Mouse (Mus musculus) 3134 (cell line): Measurements from ENCODE around the gene Creld2.

ENCODE experiments used
- DNase-seq: peaks from one replicate; pipeline ENCODE4 v3.0.0-alpha.2; 2011; ENCODE audit warnings: low spot score; ENCODE audit not compliant: insufficient read length; ENCODE audit errors: extremely low read depth

Gene Creld2

DNA sequence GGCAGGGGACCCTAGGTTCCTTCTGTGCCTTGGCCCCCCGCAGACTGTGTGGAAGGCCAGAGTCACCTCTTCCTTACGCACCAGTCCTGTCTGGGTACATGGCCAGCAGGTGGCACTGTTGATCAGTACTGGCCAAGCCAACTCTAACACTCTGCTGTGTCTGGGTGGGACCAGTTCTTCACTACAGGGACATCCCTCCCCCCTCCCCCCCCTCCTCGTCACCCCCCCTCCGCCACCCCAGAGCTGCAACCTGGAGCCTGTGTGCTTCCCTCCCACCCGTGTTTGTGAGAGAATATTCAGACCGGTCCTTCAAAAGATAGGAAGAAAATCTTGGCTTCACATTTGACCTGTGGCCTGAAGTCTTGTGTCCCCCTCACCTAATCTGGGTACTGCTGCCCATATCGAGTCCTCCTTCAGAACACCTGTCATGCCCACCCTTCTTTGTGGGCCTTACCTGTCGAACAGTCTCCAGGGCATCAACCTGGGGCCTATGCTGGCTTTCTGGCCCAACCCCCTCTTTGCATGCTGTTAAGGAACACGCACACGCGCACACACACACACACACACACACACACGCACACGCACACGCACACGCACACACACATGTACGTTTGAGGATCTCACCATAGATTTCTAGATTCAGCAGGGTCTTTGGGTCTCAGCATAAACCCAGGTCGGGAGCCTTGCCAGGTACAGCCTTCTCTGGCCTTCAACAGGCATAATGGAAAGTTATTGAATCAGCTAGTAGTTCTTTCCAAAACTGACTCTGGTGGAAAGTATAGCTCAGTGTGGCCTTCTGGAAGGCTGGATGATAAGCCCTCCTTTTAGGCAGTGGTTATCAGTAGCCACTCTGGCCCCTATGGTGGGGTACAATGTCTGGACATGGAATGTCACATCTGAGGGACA, 9.6 kb downstream of the Creld2 start:
- peak; percentile 78 for DNase-seq

DNA sequence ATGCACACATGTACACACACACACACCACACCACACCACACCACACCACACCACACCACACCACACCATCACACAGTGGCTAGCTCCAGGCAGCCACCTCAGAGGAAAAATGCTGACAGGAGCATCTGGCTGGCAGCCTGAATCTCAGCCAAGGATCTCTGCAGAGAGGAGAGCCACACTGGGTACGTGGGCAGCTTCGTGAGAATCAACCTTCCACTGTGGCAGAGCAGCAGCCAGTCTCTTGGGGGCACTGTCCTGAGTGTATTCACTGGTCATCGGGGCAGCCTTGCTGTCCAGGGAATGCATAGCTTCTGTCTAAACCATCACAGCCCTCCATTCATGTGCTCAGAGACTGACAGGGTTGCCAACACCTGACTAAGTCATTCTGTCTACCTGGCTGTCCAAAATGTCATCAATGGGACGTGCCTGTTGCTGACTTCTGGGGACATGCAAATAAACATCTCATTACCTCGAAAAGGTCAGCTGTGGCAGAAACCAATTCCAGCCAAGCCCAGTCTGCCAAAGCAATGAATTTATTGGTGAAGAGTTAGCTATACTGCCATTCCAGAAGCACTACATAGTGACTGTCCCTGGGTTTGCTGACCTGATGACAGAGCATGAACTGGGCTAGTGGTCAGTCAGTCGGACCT, 10.5 kb downstream of the Creld2 start:
- no peak for DNase-seq

DNA sequence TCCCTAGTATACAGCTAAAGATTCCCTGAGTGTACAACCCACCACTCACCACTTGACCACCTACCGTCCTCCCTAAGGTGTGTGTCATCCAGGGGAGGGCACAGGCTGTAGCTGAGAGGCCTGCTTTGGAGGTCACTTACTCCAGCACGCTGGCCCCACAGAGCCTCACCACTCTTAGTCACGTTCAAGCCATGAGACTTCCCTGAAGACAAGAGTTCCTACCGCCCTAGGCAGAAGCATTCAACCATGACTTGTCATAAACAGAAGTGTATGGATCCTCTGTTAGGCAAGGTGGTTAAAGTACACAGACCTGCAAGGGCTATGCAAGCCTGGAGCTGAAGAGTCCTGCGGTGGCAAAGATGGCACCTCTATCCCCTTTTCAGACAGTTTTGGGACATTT, 11.2 kb downstream of the Creld2 start:
- no peak for DNase-seq

DNA sequence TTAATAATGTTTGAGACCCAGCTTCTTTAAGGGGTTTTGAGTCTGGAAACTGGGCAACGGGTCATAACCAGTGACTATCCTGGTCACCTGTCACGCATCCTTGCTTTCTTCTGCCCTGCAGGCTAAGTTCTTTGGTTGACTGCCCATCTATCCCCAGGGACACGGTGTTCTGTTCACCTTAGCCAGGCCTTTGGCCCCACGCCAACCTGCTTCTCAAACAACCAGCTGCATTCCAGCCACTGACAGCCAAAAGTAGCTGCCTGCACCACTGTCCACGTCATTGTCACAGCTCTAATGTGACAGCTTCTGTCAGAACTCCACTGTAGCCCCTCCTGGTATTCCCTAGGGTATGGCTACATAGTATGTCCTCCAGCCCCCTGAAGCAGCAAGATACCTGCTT, 12.0 kb downstream of the Creld2 start:
- DNase-seq = no peak

DNA sequence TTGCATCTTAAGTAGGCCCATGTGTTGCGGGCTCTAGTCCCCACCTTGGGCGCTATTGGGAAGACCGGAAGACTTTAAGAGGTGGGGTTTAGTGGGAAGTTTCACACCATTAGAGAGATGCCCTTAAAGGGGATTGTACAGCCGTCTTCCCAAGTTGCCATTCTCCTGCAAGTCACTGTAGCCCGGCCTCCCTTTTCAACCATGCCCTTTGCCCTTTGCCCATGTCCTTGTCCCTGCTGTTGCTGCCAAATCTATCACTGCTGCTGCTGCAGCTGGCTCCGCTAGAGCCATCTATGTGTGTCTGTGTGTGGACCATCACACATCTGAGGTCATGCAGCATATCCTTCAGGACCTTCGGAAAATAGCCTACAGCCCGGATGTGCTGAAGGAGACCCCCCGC, 13.1 kb downstream of the Creld2 start:
- no peak for DNase-seq

DNA sequence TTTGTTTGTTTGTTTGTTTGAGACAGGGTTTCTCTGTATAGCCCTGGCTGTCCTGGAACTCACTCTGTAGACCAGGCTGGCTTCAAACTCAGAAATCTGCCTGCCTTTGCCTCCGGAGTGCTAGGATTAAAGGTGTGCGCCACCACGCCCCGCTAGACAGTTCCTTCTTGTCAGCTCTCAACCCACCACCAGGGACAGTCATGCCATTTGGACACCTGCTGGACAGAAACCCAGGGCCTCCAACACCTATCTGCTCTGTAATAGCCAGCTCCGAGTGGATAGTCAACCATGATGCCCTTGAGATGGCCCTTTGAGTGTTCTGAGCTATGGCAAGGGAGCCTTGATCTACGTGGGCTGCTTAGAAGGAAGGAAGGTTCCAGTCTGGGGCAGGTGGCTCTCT, 16.6 kb downstream of the Creld2 start:
- no peak for DNase-seq

DNA sequence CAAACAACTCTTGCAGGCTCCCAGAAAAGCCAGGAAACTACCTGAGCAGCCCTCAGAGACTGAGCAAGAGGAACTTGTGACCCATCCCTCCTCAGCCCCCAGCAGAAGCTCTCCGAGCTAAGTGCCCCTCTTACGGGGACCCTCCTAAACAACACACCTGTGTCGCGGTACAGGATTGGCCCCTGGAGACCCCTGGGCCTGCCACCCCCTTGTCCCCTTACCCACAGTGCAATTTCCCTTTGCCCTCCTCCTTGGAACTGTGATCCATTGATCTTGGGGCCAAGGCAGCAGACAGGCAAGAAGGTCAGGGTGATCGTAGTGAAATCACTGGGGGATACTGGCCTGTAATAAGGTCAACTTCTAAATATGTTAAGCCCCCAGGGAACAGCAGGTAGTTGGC, 17.1 kb downstream of the Creld2 start:
- DNase-seq = no peak

DNA sequence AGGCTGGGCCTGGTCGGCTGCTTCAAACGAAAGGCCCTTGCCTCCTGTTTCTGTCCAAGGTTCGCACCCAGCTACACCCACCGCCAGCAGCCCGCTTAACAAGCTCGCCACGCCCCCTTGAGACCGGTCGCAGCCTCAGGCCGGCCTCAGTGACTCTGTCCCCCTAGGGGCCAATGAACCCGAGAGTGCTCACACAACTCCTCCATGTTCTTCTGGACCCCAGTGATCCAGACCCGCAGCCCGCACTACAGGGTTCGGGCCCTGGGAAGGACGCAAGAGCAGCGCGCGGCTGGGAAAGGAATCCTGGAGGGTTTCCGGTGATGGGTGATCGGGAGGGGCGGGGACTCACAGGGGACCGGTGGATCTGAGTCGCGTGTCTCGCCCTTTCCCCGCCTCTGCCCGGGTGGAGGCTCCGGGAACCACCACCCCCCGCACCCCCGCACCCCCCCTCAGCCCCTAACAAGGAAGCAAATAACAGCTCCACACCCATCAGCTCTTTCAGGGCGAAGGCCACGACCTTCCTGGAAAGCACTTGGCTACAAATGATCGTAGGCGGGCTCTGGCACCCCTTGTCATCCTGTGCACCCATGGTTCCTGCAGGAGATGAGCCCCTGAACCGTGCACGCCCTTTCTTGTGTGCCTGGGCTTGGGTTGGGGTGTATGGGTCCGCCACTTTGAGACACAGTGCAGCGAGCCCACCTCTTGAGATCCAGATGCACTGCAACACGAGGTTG, 17.9 kb downstream of the Creld2 start:
- peak; percentile 88 for DNase-seq

DNA sequence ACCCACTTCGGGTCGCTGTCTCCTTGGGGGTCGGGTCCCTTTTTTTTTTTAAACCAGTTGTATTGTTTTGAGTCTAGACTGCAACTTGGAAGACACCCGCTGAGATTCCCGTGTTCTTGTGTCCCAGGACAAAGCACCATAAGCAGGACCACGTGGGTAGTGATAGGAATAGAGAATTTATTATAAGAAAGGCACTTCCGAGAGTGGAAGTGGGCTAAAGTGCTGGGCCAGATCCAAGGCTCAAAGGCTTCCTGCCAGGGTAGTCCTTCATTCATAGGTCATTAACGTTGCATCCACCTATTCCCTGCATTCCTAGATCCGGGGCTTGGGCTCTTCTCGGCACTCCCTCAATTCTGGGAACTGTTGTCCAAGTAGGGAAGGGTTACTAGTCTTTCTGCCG, 18.5 kb downstream of the Creld2 start:
- DNase-seq = no peak

DNA sequence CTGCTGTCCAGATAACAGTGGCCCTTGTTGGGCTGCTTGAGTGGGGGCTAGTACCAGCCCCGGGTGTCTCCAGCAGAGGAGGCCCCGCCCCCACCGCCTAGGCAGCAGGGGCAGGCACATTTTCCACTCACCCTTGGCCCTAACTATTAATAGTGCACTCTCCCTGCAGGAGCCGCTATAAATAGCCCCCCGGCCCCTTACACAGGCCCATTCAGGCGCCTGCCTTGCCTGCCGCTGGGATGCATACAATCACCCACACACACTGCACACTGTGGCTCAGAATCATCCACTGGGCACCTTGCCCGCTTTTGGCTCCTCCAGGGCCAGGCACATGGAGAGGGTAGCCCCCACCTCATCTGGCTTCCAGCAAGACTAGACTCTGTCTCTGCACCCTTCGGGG, 19.8 kb downstream of the Creld2 start:
- DNase-seq = no peak

DNA sequence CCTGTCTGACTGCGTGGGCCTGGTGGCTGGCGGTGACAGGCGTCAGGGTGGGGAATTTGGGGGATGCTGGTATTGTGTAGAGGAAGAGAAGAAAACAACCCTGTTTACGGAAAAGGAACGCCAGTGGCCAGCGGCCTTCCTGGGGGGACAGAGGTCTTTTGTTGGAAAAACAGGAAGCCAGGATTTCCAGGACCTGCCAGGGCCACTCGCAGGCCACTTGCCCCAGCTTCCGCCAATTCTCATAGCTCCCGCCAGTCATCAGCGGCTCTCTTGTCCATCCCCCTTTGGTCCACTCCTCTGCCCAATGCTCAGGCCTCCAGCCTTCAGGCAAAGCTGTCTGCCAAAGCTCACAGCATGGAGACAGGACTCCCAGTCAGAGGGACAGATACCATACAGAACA, 20.7 kb downstream of the Creld2 start:
- no peak for DNase-seq

DNA sequence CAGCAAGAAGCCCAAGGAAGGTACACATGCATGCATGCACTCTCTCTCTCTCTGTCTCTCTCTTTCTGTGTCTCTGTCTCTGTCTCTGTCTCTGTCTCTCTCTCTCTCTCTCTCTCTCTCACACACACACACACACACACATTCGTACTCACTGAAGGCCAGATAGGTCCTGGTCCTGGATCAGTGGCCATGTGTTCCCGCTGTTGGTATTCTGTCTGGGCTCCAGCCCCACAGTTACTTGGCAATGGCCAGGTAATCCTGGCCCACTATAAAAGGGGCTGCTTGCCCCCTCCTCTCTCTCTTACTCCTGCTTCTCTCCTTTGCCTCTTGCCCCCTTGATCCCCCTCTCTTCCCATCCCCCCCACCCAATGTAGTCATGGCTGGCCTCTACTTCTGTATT, 21.7 kb downstream of the Creld2 start:
- DNase-seq = no peak

DNA sequence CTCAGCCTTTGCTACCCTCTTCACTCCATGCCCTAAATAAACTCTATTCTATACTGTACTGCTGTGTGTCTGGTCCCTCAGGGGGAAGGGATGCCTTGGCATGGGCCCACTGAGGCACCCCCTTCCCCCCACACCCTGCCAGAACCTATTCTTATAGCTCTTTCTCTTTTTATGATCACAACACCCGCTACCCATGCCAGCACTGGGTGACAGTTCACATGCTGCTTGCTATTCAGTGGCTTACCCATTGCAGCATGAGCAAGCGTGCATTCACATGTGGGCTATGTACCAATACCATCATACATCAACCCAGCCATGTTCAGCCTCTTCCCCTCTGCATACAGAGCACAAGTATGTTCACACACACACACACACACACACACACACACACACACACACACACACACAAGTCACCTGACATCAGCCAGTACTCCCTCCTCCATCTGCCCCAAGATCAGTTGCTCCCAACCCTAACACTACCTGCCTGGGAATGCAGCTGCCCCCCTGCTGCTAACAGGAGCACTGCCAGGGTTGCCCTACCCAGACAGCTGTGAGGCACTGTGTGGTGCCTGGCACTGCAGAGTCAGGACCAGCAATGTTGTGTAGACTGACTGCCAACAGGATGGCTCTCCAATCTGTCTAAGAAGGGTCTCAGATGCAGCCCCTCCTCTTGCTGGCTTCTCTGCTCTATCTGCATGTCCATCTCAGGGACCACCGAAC, 22.3 kb downstream of the Creld2 start:
- no peak for DNase-seq

DNA sequence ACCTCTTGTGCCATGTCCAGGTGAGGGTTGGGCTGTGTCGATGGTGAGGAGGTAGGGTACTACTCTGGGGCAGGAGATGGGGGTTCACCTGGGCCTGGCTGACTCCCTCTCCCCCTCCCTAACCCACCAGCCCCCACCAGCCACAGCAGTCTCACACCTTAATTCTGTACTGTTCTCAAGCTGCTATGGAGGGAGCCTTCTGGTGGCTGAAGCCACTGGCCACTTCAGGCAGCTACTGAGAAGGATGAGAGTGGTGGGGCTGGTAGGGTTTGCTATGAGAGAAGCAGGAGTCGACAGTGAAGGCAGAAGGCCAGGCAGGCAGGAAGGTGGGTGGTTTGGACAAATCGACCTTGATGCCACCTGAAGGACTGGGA, 22.8 kb downstream of the Creld2 start:
- DNase-seq = no peak

DNA sequence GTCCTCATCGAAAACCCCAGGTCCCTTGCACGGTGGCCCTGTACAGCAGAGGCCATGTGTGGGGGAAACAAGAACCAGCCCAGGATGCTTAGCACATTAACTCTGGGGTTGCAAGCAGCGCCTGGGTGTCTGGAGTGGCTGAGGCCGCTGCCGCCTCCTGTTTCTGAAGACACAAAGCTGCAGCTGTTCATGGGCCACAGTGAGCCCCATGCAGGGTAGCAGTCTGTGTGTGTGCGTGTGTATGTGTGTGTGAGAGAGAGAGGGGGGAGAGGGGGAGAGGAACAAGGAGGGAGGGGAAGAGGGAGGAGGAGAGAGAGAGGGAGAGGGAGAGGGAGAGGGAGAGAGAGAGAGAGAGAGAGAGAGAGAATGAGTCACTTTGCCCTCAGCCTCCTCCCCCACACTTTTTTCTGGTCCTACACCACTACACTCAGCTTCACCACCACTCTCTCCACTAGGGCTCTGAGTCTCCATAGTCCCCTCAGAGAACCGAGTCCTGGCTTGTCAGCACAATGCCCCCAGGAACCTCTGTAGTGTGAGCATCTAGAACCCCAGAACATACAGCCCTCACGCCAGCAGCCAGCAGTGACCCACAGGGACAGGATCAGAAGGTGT, 24.1 kb downstream of the Creld2 start:
- DNase-seq = peak; percentile 73

DNA sequence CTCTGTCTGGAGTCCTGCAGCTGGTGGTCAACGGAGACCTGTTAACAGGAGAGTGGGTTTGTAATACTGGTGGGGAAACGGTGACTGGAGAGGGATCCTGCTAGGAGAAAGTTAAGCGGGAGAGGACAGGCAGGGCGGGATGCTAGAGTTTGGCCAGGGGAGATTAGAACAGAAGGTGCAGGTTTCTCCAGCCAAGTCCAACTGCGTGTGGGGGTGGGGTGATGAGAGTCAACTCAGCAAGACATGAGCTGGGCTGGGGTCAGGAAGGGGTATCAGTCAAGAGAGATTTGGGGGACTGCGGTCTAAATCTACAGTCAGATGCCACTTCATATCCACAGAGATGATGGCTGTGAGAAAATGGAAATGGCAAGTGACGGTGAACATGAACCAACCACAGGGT, 25.5 kb downstream of the Creld2 start:
- DNase-seq = no peak

DNA sequence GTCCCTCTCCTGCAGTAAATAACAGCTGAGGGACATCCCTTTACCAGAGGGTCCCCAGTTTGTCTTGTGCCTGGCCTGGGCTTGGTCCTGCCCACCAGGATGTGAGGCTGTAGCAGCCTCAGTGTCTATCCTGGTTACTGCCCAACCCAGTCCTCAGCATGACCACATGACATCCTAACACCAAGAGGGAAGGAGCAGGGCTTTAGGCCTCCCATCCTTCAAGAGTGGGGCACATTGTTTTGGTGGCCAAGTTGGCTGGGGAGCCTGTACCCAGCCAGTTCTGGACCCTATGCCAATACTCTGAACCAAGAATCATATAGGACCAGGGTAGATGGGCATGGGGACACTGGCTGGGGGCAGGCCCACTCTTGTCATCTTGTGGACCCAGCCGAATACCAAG, 29.2 kb downstream of the Creld2 start:
- DNase-seq = no peak

DNA sequence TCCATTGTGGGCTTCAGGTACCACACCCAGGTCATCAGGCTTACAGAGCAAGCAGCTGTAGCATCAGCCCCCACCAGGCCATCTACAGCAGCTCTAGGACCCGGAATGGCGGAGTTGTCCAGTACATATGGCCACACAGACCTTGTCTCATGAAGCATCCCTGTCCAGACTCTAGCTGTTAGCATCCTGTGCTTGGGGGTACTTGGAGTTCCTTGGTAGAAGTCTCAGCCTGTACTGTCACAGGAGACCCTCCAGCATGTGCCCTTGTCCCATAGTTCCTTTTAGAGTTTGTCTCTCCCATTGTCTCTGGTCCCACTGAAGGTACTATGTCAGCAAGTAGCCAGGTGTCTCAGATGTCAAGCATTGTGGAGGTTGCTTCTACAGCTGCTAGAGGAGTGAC, 30.2 kb downstream of the Creld2 start:
- no peak for DNase-seq

DNA sequence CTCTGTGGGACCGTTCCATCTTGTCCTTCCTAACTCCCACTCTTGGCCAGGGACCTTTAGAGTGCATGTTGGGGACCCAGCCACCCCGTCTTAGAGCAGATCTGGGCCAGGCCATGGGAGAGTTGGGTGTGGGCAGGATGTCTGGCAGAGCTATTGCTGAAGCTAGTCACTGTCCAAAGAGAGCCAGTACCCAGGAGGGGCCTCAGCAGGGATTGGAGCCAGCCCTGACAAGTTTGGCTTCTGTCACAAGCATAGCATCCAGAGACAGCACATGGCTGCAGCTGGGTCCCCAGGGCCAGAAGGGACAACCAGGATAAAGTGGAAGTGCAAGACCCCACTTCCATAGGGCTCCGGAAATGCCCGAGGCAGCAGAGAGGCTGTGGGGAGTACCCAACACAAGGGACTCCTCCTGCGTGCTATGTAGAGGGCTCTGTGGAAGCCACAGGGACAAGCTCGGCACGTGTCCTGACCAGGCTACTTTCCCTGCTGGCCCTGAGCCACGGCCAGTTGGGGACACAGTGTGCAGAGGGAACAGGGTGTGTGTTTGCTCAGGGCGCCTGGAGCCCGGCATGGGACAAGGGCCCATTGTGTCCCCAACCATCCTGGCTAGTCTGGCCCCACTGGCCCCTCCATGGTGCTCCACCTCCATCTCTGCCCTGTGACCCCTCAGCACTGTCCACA, 30.8 kb downstream of the Creld2 start:
- DNase-seq = peak; percentile 66

DNA sequence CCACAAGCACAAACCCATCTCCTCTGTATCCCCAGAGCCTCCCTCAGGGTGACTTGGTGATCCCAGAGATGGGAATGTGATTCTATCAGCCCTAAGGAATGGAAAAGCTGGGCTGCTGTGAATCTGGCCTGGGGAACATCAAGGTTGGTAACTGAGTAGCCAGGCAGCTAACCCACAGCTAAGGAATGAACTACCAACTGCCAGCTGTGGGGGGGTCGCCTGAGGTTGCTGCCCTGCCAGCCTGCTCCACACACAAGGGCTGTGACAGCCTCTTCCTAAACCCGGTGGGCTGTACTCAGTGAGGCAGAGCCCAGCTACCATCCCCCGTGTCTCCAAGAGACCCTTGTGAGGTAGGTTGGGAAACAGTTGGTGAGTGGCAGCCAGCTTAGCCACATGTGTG, 31.6 kb downstream of the Creld2 start:
- DNase-seq = no peak
